In the genomic region with DNA sequence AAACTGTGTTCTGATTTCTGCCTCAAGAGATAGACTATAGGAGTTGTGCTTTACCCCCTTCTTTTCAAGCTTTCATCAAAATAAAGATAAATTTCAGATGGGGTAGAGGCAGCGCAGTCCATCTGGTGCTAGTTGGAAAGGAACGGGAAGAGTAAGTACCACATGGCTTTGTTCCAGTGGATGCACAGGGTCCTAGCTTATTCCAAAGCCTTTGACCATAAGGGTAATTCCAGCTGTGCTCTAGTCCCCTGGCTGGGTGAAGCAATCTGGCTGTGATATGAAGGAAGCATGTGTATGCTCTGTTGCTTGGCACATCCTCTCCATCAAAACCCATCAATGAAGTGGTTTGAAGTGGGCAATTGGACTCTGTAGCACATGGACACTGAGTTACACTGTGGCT, we compare ENCODE assay signal across 24 mouse cellular contexts.
"Had no signal": no experiment of that assay in that cellular context is flagged by ENCODE, and none has a peak within 500 bp of the region (broad histone marks: within the 10 kb centered on the region; RNA-seq: fewer than 3 reads in every experiment).

No protein-coding gene starts in this region.

- H3K27me3 ChIP-seq: kidney, embryonic 15.5 days; limb, embryonic 13.5 days; liver, embryonic 12.5 days; liver, embryonic 15.5 days; midbrain, embryonic 12.5 days; neural tube, embryonic 12.5 days; neural tube, embryonic 15.5 days had no signal

- H3K4me1 ChIP-seq: kidney, embryonic 15.5 days; limb, embryonic 10.5 days; liver, embryonic 12.5 days; liver, embryonic 15.5 days had no signal

- H3K9me3 ChIP-seq: kidney, embryonic 15.5 days; limb, embryonic 10.5 days; limb, embryonic 13.5 days; liver, embryonic 12.5 days; liver, embryonic 15.5 days; midbrain, embryonic 12.5 days; neural tube, embryonic 12.5 days; neural tube, embryonic 15.5 days had no signal

- H3K36me3 ChIP-seq: kidney, embryonic 15.5 days; limb, embryonic 10.5 days; limb, embryonic 13.5 days; liver, embryonic 12.5 days; liver, embryonic 15.5 days; midbrain, embryonic 12.5 days; neural tube, embryonic 12.5 days; neural tube, embryonic 15.5 days had no signal

- ATAC-seq: liver, embryonic 12.5 days; midbrain, embryonic 16.5 days had no signal

- H3K4me2 ChIP-seq: kidney, embryonic 15.5 days; limb, embryonic 13.5 days; liver, embryonic 12.5 days; liver, embryonic 15.5 days; midbrain, embryonic 12.5 days; neural tube, embryonic 12.5 days; neural tube, embryonic 15.5 days had no signal

- DNase-seq: kidney, postnatal 10 days; kidney, postnatal 36 days; layer of hippocampus, postnatal 36 days; liver; lung, adult 18-20 months; lung, postnatal 14 days; right cerebral cortex, adult 18-20 months; right cerebral cortex, postnatal 14 days; right cerebral cortex, postnatal 4 days; thymus, adult 2 months; thymus, postnatal 14 days; thymus, postnatal 4 days had no signal

- H3K9ac ChIP-seq: kidney, embryonic 15.5 days; limb, embryonic 13.5 days; liver, embryonic 12.5 days; liver, embryonic 15.5 days; midbrain, embryonic 12.5 days; neural tube, embryonic 12.5 days; neural tube, embryonic 15.5 days had no signal

- H3K4me3 ChIP-seq: kidney, embryonic 15.5 days; left cerebral cortex, adult 2 months; limb, embryonic 10.5 days; limb, embryonic 13.5 days; liver, embryonic 12.5 days; liver, embryonic 15.5 days; midbrain, embryonic 12.5 days; neural tube, embryonic 12.5 days; neural tube, embryonic 15.5 days had no signal

- H3K27ac ChIP-seq: kidney, embryonic 15.5 days; left cerebral cortex, adult 2 months; limb, embryonic 10.5 days; limb, embryonic 13.5 days; liver, embryonic 12.5 days; liver, embryonic 15.5 days; macrophage; midbrain, embryonic 12.5 days; neural tube, embryonic 12.5 days; neural tube, embryonic 15.5 days; stomach, postnatal 0 days had no signal
